Mouse (Mus musculus) C2C12 (cell line): Measurements from ENCODE around the gene Tbxas1.

Experiments
- CEBPB ChIP-seq: IDR thresholded peaks from one replicate; pipeline ENCODE4 v1.6.1; 2011; ENCODE audit warnings: low read depth, mild to moderate bottlenecking, control low read depth, moderate library complexity
- CTCF ChIP-seq: IDR thresholded peaks from one replicate; pipeline ENCODE4 v1.5.1; 2011; ENCODE audit not compliant: control insufficient read depth, insufficient read depth, insufficient read length
- FOSL1 ChIP-seq: IDR thresholded peaks from one replicate; pipeline ENCODE4 v1.8.0; 2011; ENCODE audit warnings: mild to moderate bottlenecking, low read length; ENCODE audit not compliant: poor library complexity, insufficient read depth, severe bottlenecking
- MAX ChIP-seq: IDR thresholded peaks from one replicate; pipeline ENCODE4 v1.6.1; 2011; ENCODE audit warnings: mild to moderate bottlenecking, control low read depth
- MYOD1 ChIP-seq: IDR thresholded peaks from one replicate; pipeline ENCODE4 v1.6.1; 2011; ENCODE audit warnings: low read depth; ENCODE audit not compliant: control insufficient read depth, insufficient read length
- MYOG ChIP-seq: IDR thresholded peaks from one replicate; pipeline ENCODE4 v1.6.1; 2011; ENCODE audit not compliant: control insufficient read depth, insufficient read length; ENCODE audit errors: extremely low read depth
- USF1 ChIP-seq: IDR thresholded peaks from one replicate; pipeline ENCODE4 v1.6.1; 2011; ENCODE audit warnings: low read depth, mild to moderate bottlenecking, control low read depth, moderate library complexity

GRCm38 (mm10) chr6:38874035-38874434, 1.2 kb upstream of the Tbxas1 start:
- no peak for TF ChIP-seq CTCF
- no peak for TF ChIP-seq MAX
- TF ChIP-seq MYOD1, result no peak
- TF ChIP-seq USF1, result no peak
- TF ChIP-seq MYOG, result no peak
- no peak for TF ChIP-seq FOSL1
- TF ChIP-seq CEBPB, result no peak
